Mouse (Mus musculus): ENCODE data around the gene Nos3.

DNA sequence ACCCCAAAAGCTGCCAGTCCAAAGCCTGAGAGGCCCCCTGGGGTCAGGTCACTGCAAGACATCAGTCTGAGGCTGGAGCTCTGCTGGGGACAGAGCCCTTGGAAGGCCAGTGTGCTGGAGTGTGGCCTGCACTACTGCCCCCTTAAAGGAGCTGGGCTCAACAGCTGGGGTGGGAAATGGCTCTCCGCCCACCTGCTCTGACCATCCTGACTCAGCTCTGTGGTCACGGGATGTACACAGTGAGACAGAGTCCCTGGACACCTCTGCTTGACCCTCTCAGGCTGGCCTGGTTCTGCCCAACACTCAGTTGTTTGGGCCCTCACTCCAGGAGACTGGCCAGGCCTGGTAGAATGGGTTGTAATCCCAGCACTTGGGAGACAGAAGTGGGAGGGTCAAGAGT lies 44.9 kb downstream of the Nos3 start:
- no peak for TF ChIP-seq POLR2A (IDR thresholded peaks at IDR 0.05; ENCODE audit: borderline replicate concordance, control insufficient read depth, low read depth, low read length)
- TF ChIP-seq CTCF (IDR thresholded peaks at IDR 0.05; ENCODE audit: control insufficient read depth, insufficient read depth, low read length), result no peak
